Mouse (Mus musculus): Measurements from ENCODE around the gene Dock9.
"Not testable (repeated sequence)": the region's sequence is repeated elsewhere in the genome, so short reads cannot be mapped to it uniquely, and the experiment has no call there.

Dock9 gene

GRCm38 (mm10) chr14:121660167-121660894 lies 137.3 kb downstream of the Dock9 start:
- DNase-seq (ENCODE audit: low read depth), result no peak

GRCm38 (mm10) chr14:121659061-121659824 lies 138.4 kb downstream of the Dock9 start:
- no peak for DNase-seq (ENCODE audit: low read depth)

- DNase-seq (ENCODE audit: low read depth), result no peak
These were observed 139.1 kb downstream of the Dock9 start for GRCm38 (mm10) chr14:121658537-121658936.

GRCm38 (mm10) chr14:121657633-121658032 lies 140.0 kb downstream of the Dock9 start:
- no peak for DNase-seq (ENCODE audit: low read depth)

GRCm38 (mm10) chr14:121656912-121657311 lies 140.7 kb downstream of the Dock9 start:
- DNase-seq (ENCODE audit: low read depth), result no peak

GRCm38 (mm10) chr14:121654977-121655376 lies 142.7 kb downstream of the Dock9 start:
- DNase-seq (ENCODE audit: low read depth), result no peak

- no peak for DNase-seq (ENCODE audit: low read depth)
These were observed 143.1 kb downstream of the Dock9 start for GRCm38 (mm10) chr14:121654416-121654967.

GRCm38 (mm10) chr14:121653717-121654116 lies 143.9 kb downstream of the Dock9 start:
- DNase-seq (ENCODE audit: low read depth), result no peak

- no peak for DNase-seq (ENCODE audit: low read depth)
These were observed 144.4 kb downstream of the Dock9 start for GRCm38 (mm10) chr14:121653241-121653640.

- no peak for DNase-seq (ENCODE audit: low read depth)
These were observed 149.0 kb downstream of the Dock9 start for GRCm38 (mm10) chr14:121648581-121649060.

GRCm38 (mm10) chr14:121647693-121648092 lies 149.9 kb downstream of the Dock9 start:
- DNase-seq (ENCODE audit: low read depth), result no peak

GRCm38 (mm10) chr14:121646617-121647016 lies 151.0 kb downstream of the Dock9 start:
- no peak for DNase-seq (ENCODE audit: low read depth)

- no peak for DNase-seq (ENCODE audit: low read depth)
These were observed 153.3 kb downstream of the Dock9 start for GRCm38 (mm10) chr14:121644302-121644701.

- DNase-seq (ENCODE audit: low read depth), result no peak
These were observed 156.4 kb downstream of the Dock9 start for GRCm38 (mm10) chr14:121641271-121641670.

GRCm38 (mm10) chr14:121636935-121637510 lies 160.6 kb downstream of the Dock9 start:
- no peak for DNase-seq (ENCODE audit: low read depth)

- no peak for DNase-seq (ENCODE audit: low read depth)
These were observed 162.8 kb downstream of the Dock9 start for GRCm38 (mm10) chr14:121634736-121635430.

- DNase-seq (ENCODE audit: low read depth), result peak; percentile 12
These were observed 163.4 kb downstream of the Dock9 start for GRCm38 (mm10) chr14:121634093-121634735.

- DNase-seq (ENCODE audit: low read depth), result no peak
These were observed 165.7 kb downstream of the Dock9 start for GRCm38 (mm10) chr14:121631934-121632333.

- no peak for DNase-seq (ENCODE audit: low read depth)
These were observed 170.9 kb downstream of the Dock9 start for GRCm38 (mm10) chr14:121626741-121627140.

GRCm38 (mm10) chr14:121623996-121624542 lies 173.6 kb downstream of the Dock9 start:
- DNase-seq (ENCODE audit: low read depth), result not testable (repeated sequence)

- no peak for DNase-seq (ENCODE audit: low read depth)
These were observed 175.8 kb downstream of the Dock9 start for GRCm38 (mm10) chr14:121621806-121622205.

All from naive thymus-derived CD4-positive, alpha-beta T cell, adult 2 months (primary cell).